Mouse (Mus musculus): ENCODE data around the gene Wnt10a.
"Not testable (repeated sequence)": the region's sequence is repeated elsewhere in the genome, so short reads cannot be mapped to it uniquely, and the experiment has no call there.

The Wnt10a gene

DNA sequence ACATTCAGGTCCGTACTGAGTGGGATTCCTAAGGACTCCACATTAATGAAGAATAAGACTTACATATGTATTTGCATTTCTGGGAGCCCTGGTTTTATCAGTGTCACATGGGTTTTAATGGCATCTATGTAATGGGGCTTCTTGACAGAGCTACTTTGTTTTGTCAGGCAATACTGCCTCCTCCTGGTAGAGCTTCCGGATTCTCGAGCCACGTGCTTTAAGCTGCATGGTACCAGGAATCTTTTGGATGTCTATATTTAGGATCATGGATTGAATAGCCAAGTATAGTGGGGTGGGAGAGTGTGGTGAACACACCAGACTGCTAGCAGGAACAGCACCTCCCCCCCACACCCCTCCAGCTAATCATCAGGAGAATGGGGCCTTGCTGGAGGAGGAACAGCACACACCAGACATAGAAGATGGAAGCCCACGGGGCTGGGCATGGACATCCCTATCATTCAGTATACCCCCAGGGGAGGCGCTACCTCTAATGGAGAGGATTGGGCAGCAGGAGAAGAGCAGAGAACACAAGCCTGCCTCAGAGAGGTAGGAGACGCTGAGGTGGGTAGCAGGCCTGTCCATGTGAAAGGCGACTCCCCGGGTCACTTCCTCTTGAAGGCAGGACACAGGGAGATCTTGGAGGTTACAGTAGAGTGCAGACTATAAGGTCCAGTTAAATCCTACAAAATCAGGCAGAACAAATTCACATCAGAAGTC, 23.8 kb downstream of the Wnt10a start:
- DNase-seq (ENCODE audit: low spot score) = no peak

DNA sequence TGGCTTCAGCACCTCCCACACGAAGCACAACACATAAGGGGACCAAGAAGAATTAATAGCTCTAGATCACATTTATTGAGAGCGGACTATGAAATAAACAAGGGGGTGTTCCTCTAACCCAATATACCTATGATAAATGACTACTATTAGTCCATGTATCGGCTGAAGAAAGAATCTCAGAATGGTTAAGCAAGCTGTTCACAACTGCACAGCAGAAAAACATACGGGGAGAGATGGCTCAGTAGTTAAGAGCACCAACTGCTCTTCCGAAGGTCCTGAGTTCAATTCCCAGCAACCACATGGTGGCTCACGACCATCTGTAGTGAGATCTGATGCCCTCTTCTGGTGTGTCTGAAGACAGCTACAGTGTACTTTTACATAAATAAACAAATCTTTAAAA, 24.6 kb downstream of the Wnt10a start:
- not testable (repeated sequence) for DNase-seq (ENCODE audit: low spot score)

DNA sequence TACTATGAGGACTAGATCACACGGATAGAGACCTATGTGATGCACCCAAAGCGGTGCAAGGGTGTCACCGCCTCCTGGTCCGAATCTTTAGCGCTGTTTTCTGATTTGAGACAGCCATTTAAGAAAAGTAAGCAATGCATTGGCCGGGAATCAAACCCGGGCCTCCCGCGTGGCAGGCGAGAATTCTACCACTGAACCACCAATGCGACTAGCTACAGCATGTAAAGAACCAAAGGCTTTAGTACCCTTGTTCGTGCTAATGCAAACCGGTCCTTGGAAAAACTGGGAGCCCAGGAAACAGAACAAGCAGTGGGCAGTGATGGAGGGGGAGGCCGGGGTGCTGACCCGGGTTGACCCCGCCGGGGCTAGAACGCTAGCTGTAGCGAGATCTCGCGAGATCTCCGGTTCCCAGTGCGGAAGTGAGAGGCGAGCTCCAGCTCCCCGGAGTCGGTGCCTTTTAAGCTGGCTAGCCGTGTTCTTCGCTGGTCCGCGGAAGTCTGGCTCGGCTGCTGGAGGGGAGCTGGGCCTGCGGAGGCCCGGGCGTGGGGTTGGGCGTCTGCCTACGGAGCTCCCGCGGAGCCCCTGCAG, 25.4 kb downstream of the Wnt10a start:
- peak; percentile 95 for DNase-seq (ENCODE audit: low spot score)

DNA sequence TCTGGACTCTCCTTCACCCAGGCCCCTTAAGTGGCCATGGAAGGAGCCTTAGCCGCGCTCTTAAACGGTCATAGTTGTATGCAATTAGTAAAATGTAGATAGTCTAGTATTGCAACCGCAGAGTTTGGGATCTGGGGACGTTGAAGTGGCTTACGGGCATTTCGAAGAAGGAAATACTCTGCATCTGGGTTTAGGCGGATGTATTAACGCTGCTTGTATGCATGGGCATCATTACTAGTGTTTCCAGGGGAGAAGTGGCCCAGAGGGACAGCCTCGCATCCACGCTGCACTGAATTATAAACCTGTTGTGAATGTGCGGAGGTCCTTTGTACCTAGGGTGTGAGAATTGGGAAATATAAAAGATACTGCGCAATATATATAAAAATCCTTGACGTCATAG, 25.9 kb downstream of the Wnt10a start:
- no peak for DNase-seq (ENCODE audit: low spot score)

DNA sequence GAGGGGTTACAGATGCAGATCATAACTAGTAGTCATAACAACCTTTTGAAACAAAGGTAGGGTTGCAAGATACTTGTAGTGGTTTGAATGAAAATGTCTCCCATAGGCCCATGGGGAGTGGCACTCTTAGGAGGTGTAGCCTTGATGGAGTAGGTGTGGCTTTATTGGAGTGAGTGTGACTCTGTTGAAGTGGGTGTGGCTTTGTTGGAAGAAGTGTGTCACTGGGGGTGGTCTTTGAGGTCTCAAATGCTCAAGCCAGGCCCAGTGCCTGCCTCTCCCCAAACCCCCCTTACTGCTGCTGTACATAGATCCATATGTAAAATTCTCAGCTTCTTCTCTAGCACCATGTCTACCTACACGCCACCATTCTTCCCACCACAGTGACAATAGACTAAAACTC, 27.2 kb downstream of the Wnt10a start:
- no peak for DNase-seq (ENCODE audit: low spot score)

DNA sequence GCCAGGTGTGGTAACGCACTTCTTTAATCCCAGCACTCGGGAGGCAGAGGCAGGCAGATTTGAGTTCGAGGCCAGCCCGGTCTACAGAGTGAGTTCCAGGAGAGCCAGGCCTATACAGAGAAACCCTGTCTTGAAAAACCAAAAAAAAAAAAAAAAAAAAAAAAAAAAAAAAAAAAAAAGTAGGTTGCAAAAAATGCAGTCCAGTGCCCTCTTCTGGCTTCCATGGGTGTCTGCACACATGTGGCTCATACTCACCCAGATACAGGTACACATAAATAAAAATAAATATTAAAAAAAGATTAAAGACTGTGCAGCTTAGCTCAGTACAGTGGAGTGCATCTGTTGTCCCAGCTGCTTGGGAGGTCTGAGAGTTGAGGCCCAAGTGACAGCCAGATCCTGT, 32.3 kb downstream of the Wnt10a start:
- DNase-seq (ENCODE audit: low spot score) = not testable (repeated sequence)

DNA sequence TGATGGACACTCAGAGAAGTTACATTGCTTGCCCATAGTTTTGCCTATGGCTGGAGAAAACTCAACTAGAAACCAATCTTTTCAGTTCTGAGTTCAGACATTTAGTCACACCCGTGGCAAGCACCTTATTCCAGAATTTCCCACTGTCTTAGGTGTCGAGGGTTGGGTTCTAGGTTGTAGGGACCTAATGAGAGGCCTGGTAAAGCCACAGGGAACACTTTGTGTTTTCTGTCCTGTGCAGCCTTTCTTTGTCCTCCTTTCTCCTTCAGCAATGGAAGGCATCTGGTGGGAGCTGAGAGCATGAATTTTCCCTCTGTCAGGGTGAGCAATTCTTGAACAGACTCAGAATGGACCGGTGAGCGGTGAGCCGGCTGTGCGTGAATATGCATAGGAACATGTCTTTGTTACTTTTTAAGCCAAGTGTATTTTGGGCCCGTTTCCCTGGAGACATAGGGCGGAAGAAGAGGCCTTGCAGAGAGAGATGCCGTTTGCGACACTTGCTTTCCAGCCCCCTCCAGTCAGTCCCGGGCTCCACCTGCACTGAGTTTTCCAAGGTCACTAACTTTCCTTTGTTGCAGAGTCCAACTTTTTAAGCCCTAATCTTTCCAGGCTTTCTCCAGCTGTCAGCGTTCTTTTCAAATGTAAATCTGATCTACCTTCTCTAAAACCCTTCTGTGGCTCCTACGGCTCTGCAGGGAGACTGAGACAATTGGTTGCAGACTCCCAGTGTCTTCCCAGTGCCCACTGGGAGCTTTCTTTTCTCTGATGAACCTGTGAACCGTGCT, 33.4 kb downstream of the Wnt10a start:
- DNase-seq (ENCODE audit: low spot score) = no peak

DNA sequence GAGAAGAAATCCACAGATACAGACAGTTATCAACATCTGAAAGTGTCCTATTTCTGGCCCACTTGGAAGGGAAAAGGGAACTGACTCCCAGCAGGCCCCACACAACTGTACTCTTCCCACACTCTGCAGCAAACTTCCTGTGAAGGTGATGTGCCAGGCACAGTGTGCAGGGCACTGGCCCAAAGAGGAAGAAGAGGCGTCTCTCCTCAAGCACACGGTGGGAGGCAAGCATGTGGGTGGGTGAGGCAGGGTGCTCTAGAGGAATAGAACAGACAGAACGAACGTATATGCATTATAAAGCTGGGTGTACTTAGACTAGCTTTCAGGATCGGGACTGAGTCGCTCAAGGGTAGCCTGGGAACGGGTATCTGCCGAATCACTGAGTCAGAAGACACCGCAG, 38.7 kb downstream of the Wnt10a start:
- no peak for DNase-seq (ENCODE audit: low spot score)

DNA sequence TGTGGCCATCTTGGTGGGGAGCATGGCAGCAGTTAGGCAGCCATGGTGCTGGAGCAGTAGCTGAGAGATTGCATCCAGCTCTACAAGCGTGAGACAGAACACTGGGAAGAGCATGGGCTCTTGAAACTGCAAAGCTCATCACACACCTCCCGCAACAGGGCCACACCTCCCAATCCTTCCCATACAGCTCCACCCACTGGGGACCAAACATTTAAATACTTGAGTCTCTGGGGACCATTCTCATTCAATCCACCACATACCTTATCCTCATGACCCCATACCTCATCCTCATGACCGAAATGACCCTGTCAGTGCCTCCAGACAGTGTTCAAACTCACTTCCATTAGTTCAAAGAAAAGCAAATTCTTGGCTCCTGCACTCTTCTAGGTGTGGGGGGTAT, 41.9 kb downstream of the Wnt10a start:
- DNase-seq (ENCODE audit: low spot score) = no peak

DNA sequence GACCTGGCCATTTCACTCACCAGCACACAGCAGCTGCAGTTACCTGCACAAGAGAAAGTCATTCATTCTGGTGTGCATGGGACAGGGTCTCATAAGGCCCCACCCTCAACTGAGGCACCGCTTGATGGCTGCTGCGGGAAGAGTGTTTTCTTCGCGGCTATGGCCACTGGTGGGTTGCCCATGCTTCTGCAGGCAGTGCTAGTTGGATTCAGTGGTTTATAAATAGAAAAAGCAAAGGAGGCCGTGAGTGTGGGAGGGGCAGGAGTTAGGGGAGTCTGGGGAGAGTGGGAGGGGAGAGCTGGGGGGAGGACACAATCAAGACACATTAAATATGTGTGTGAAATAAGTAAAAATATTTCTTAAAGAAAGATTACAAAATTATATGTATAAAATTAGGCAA, 51.8 kb downstream of the Wnt10a start:
- DNase-seq (ENCODE audit: low spot score) = no peak

DNA sequence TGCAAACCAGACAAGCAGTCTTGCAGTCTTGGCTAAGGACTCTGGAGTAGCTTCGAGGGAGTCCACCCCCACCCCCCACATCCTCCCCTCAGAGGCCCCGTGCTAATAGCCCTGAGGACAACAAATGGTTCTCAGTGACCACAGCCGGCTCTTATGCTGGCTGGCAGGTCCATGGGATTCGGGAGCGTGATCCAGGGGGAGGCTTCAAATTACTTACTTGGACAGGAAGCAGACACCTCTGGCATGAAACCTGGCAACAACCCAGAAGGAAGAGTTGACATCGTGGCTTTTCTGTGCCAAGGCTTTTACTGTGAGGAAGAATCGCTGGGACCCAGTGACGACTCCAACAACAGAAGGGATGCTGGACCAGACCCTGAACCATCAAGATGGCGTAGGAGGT, 55.0 kb downstream of the Wnt10a start:
- DNase-seq (ENCODE audit: low spot score) = no peak

DNA sequence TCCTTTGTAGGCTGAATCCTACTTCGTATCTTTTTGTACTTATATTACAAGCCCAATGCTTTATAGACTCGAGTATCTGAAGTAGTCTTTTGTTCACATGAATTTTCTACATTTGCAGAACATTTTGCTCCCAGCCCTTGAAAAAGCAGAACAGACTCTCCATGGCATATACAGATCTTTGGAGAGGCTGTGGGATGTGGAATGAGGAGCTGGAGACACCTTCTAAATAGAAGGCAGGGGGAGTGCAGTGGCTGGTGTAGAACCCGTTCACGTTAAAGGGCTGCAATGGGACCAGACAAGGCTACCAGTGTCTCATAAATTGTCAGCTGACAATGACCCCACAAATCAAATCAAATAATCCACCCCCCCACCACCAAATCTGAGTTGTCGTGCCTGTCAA, 57.6 kb downstream of the Wnt10a start:
- no peak for DNase-seq (ENCODE audit: low spot score)

DNA sequence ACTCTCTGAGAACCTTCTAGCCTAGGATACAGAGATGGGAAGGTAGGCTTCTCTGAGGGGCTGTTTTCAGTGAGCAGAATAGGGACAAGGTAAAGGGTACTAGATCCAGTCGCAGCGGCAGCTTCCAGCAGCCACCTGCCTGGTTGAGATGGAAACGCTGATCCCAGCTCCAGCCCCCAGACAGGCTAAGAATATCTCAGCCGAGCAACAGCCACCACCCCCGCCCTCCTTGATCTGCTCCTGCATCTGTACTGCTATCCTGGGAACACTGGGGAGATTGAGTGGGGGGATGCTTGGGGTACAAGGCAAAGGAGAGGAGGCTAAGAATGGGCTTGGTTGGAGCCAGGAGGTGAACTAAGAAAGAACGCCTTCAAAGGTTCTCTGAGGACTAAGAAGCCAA, 58.9 kb downstream of the Wnt10a start:
- no peak for DNase-seq (ENCODE audit: low spot score)

DNA sequence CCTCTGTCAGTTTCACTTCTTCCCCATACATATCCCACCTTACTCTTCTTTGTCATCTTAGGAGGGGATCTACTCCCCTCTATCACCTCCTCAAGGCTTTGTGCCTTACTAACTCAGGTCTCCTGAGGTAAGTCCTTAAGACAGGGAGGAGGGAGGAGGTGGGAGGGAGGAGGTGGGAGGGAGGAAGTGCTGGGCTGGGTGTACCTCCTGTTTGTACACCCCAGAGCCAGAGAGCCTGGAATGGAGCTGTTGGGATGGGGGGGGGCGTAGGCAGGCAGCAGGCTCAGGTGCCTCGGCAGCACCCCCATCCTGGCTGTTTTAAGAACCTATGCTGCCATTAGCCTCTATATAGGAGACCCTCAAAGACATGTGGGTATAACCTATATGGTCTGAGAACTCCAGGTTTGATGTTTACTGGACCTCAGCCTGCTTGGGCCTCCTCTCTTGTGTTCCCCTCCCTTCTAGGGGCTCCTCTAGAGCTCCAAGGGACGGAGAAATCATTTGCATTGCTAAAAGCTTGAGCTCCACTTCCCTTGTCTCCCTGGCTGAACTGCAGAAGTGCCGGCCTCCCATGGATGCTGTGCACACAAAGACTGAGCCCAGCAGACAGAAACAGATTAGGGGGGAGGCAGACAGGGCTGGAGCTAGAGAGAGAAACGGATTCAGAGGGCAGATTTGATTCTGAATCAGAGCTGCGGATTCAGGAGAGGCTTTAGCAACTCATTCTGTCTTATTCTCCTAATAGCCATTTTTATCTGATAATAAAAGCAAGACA, 59.9 kb downstream of the Wnt10a start:
- DNase-seq (ENCODE audit: low spot score) = no peak

All from retina, embryonic 14.5 days (tissue).